Mouse (Mus musculus): ENCODE data around the gene Nol6.

- no peak for TF ChIP-seq EP300 (IDR thresholded peaks at IDR 0.05; ENCODE audit: low read depth)
- no peak for TF ChIP-seq CTCF (IDR thresholded peaks at IDR 0.05; ENCODE audit: low read depth)
These were observed 32.9 kb downstream of the Nol6 start for GRCm38 (mm10) chr4:41091391-41091790.

Measured in liver, postnatal 0 days (tissue).